Mouse (Mus musculus) neural tube, embryonic 13.5 days (tissue): ENCODE measurements around the gene Ankrd40. TPM values are rescaled to one million over a fixed set of nuclear protein-coding genes. Genes with fewer than 3 reads are reported as not detected.

Experiments
- polyA plus RNA-seq: library from polyadenylated mRNA; unstranded; fragments of >200 nt; fragmentation: Nextera tagmentation; extraction: Ambion mirVana; gene quantifications from 2 replicates; pipeline ENCODE4 v1.2.1, GENCODE M21; 2015

Gene Ankrd40
- polyA plus RNA-seq, 1 experiment from 2014 or later: 21.8 TPM

Other genes with a start within 250 kb of the Ankrd40 start
- 32.5 and 37.6 TPM in 2 replicates for gene Tob1, start 116.5 kb upstream of the Ankrd40 start, polyA plus RNA-seq
- 3.3 and 5.1 TPM in 2 replicates for gene Wfikkn2, start 82.0 kb upstream of the Ankrd40 start, polyA plus RNA-seq
- 0.27 TPM in 1 of 2 replicates, not detected in the other for gene Gm21885, start 46.1 kb upstream of the Ankrd40 start, polyA plus RNA-seq
- gene Luc7l3, start 6.0 kb upstream of the Ankrd40 start, polyA plus RNA-seq: 146 and 151 TPM in 2 replicates
- gene Abcc3, start 65.0 kb downstream of the Ankrd40 start, polyA plus RNA-seq: 0.68 and 1.0 TPM in 2 replicates
- gene Cacna1g, start 146.2 kb downstream of the Ankrd40 start, polyA plus RNA-seq: 8.9 and 9.3 TPM in 2 replicates
- gene Spata20, start 158.2 kb downstream of the Ankrd40 start, polyA plus RNA-seq: 0.28 TPM in 1 of 2 replicates, not detected in the other
- gene Epn3, start 172.0 kb downstream of the Ankrd40 start, polyA plus RNA-seq: 0.24 and 0.51 TPM in 2 replicates
- gene Mycbpap, start 193.7 kb downstream of the Ankrd40 start, polyA plus RNA-seq: 1.9 and 2.1 TPM in 2 replicates
- 4.7 and 5.4 TPM in 2 replicates for gene Rsad1, start 221.3 kb downstream of the Ankrd40 start, polyA plus RNA-seq
- gene Chad, start 237.0 kb downstream of the Ankrd40 start, polyA plus RNA-seq: 0.45 and 1.7 TPM in 2 replicates